Mouse (Mus musculus) heart, embryonic 14.5 days (tissue): ENCODE results near the gene Muc5b. TPM values are rescaled to one million over a fixed set of nuclear protein-coding genes. Genes with fewer than 3 reads are reported as not detected.

Experiments
- ATAC-seq: fragments of 200-750 bp; cut with Nextera tagmentation; 2 replicates; pipeline ENCODE4 v1.8.0; 2017; ENCODE audit warnings: low read depth, moderate TSS enrichment; ENCODE audit not compliant: insufficient number of reproducible peaks, insufficient read depth, low FRiP score
- H3K27ac ChIP-seq, 2 experiments: fragments of 200-500 bp in 1 of 2; fragments of 300-500 bp in 1 of 2; sonication (generic) in 1 of 2; replicated peaks in 1 of 2; 2 replicates each; pipeline ENCODE4 v1.5.1; 2012 to 2014; ENCODE audit warnings: low read depth in 2 of 2, low read length in 2 of 2, control low read depth in 1 of 2, mild to moderate bottlenecking in 1 of 2, mixed read lengths in 1 of 2; ENCODE audit not compliant: control insufficient read depth in 1 of 2, insufficient read depth in 1 of 2
- H3K27me3 ChIP-seq: fragments of 300-500 bp; sonication (generic); 2 replicates; pipeline ENCODE4 v1.6.1; 2014; ENCODE audit warnings: mild to moderate bottlenecking, low read length, control low read depth; ENCODE audit not compliant: control insufficient read depth, insufficient read depth
- H3K36me3 ChIP-seq: fragments of 300-500 bp; sonication (generic); 2 replicates; pipeline ENCODE4 v1.6.1; 2014; ENCODE audit warnings: mild to moderate bottlenecking, control low read depth, low read length, mixed read lengths; ENCODE audit not compliant: control insufficient read depth, insufficient read depth
- H3K4me1 ChIP-seq, 2 experiments: fragments of 200-500 bp in 1 of 2; fragments of 300-500 bp in 1 of 2; sonication (generic) in 1 of 2; 2 replicates each; pipeline ENCODE4 v1.6.1; 2012 to 2014; ENCODE audit warnings: low read length in 2 of 2, control low read depth in 1 of 2, mixed read lengths in 1 of 2; ENCODE audit not compliant: control insufficient read depth in 2 of 2, insufficient read depth in 2 of 2
- H3K4me2 ChIP-seq: fragments of 300-500 bp; sonication (generic); 2 replicates; pipeline ENCODE4 v1.6.1; 2014; ENCODE audit warnings: mild to moderate bottlenecking, low read length
- H3K4me3 ChIP-seq, 2 experiments: fragments of 200-500 bp in 1 of 2; fragments of 300-500 bp in 1 of 2; sonication (generic) in 1 of 2; 2 replicates each; pipeline ENCODE4 v1.5.1; 2012 to 2014; ENCODE audit warnings: low read length in 2 of 2, mild to moderate bottlenecking in 2 of 2, control low read depth in 1 of 2, low read depth in 1 of 2, moderate library complexity in 1 of 2; ENCODE audit not compliant: control insufficient read depth in 1 of 2, insufficient read depth in 1 of 2
- H3K9ac ChIP-seq: fragments of 300-500 bp; sonication (generic); 2 replicates; pipeline ENCODE4 v1.6.1; 2014; ENCODE audit warnings: mild to moderate bottlenecking, low read length
- H3K9me3 ChIP-seq: fragments of 300-500 bp; sonication (generic); 2 replicates; pipeline ENCODE4 v1.6.1; 2016; ENCODE audit warnings: low read length, control low read depth; ENCODE audit not compliant: control insufficient read depth
- WGBS: fragments of 180-500 bp; shearing (Covaris S2); extraction: QIAGEN DNeasy Blood & Tissue Kit; methylation state at CpG from one replicate; pipeline ENCODE4 v1.1.7; 2014; 5-methylcytosine and 5-hydroxymethylcytosine counted together
- polyA plus RNA-seq: library from polyadenylated mRNA; unstranded; fragments of >200 nt; fragmentation: Nextera tagmentation; extraction: Ambion mirVana; gene quantifications from 2 replicates; pipeline ENCODE4 v1.2.1, GENCODE M21; 2014

Muc5b gene
- polyA plus RNA-seq, 1 experiment from 2014 or later: 0.04 TPM

DNA sequence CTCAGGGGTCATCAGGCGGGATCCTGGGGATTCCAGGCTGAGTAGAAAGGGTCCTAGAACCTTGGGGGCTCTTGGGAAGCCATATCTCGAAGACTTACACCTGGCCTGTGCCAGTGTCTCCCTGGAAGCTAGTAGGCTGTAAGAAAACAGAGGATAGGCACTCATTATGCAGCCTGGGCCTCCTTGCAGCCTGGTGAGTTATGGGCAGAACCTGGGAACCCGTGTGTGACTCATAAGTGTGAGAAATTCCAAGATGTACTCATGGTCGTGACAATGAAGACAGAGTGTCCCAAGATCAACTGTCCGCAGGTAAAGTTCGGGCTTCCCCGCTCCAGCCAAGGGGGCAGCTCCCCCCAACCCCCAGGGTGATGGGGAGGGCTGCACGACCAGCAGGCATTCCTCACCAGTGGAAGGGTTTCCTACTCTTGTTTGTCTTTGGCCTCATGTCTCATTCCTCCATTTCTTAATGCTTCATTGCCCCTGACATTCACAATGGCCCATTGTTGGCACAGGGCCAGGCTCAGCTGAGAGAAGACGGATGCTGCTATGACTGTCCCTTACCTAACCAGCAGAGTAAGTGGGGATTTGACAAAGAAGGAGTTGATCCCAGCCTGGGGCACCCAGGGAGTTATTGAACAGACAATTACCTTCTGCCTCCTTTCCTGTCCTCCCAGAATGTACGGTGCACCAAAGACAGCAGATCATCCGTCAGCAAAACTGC is 21.4 kb upstream of the Muc5b start:
- Histone ChIP-seq H3K27ac (no peak overlapping the region), H3K9ac (no peak overlapping the region), H3K36me3 (no peaks in the 10 kb centered on the region), H3K4me3 (no peak overlapping the region), H3K27me3 (no peaks in the 10 kb centered on the region), H3K9me3 (no peaks in the 10 kb centered on the region), H3K4me2 (no peak overlapping the region), H3K4me1 (no peaks in the 10 kb centered on the region)
- no peak for ATAC-seq
- 69% methylated on average over 11 of the region's 11 CpGs for WGBS

DNA sequence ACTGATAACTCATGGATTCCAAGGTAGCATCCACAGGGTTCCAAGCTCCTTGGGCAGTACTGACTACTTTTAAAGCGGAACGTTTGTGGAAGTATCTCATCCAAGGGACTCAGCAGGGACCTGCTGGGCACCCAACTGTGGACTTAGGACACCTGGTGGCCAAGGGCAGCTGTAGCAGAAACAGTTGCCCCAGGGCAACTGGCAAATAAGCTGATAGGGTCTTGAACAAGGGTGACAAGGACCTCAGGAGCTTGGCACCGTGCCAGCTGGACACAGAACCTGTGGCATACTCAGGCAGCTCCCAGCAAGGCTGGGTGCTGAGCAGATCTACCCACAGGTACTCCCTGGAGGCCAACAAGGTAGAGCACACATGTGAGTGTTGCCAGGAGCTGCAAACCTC is 20.6 kb upstream of the Muc5b start:
- H3K4me2 ChIP-seq: no peak overlapping the region
- H3K9me3 ChIP-seq: no peaks in the 10 kb centered on the region
- no peak overlapping the region for H3K27ac ChIP-seq
- no peak overlapping the region for H3K4me3 ChIP-seq
- ATAC-seq: no peak
- no peaks in the 10 kb centered on the region for H3K4me1 ChIP-seq
- 70% methylated on average over 3 of the region's 3 CpGs for WGBS
- no peak overlapping the region for H3K9ac ChIP-seq
- H3K36me3 ChIP-seq: no peaks in the 10 kb centered on the region
- H3K27me3 ChIP-seq: no peaks in the 10 kb centered on the region

DNA sequence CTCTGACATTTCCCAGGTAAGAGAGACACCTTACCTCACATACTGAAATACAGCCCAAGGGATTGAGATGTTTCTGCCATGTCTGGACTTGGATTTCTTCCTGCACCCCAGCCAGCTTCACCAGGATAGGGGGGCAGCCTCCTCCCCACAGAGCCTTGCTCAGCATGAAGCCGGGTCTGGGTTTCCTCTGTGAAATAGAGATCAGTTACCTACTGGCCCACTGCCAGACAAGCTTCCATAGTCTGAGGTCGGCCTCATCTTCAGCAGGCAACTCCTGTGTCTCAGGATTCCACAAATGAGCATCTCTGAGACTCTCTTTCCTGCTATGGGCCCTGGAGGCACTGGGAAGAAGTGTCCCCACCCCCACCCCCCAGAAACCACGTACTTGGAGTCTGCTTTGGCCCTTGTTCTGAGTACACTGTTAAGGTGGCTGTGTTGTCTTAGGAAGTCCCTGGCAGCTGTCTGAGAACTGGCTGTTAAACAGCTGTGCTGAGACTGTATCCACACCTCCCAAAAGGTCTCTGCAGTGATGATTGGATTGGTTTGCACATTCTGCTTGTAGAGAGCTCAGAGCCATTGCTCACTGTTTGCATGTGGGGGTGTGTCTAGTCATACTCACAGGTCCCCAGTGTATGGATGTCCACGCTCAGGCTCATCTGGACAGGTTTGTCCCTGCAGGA is 16.1 kb upstream of the Muc5b start:
- Histone ChIP-seq H3K9ac (no peak overlapping the region), H3K27ac (no peak overlapping the region), H3K9me3 (no peaks in the 10 kb centered on the region), H3K4me2 (no peak overlapping the region), H3K4me1 (no peaks in the 10 kb centered on the region), H3K27me3 (no peaks in the 10 kb centered on the region), H3K4me3 (no peak overlapping the region), H3K36me3 (no peaks in the 10 kb centered on the region)
- 49% methylated on average over 4 of the region's 4 CpGs for WGBS
- ATAC-seq: no peak

DNA sequence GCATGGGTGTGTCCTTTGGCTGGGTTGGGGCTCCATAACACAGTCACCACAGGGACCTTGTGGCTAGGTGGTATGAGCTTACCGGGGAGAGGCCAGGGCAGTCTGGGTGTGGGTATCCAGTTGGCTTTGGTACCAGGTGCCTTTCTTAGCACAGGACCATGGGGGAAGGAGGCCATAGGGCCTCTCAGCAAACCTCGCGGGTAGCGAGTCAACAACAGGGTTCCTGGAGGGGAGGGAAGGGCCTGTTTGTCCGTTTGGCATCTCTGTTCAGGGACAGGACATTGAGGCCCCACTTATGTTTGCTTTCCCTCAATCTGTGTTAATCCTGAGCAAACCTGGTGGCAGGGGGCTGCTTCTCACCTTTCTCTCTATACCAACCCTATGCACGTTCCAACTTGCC is 15.2 kb upstream of the Muc5b start:
- H3K4me2 ChIP-seq: no peak overlapping the region
- ATAC-seq: no peak
- no peaks in the 10 kb centered on the region for H3K36me3 ChIP-seq
- no peaks in the 10 kb centered on the region for H3K4me1 ChIP-seq
- H3K9me3 ChIP-seq: no peaks in the 10 kb centered on the region
- no peak overlapping the region for H3K27ac ChIP-seq
- H3K4me3 ChIP-seq: no peak overlapping the region
- H3K9ac ChIP-seq: no peak overlapping the region
- H3K27me3 ChIP-seq: no peaks in the 10 kb centered on the region
- WGBS: 80% methylated on average over 6 of the region's 6 CpGs

DNA sequence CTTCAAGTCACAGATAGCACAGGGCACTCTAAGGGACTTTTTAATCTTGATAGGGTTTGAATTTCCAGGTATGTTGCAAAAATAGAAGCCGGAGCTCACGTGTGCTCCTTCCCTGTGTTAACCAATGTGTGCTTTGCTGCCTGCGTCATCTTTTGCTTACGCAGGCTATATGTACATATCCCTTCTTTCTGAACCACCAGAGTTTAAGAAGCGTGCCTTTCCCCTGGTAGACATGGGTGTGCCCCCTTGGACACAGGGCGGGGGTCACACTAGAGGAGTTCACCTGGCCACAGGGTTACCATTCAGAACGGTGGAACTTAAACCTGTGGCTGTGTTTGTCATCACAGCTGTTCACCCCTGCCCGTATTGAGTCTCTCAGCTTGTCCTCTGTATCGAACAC is 14.5 kb upstream of the Muc5b start:
- no peak for ATAC-seq
- no peak overlapping the region for H3K27ac ChIP-seq
- H3K4me3 ChIP-seq: no peak overlapping the region
- H3K36me3 ChIP-seq: no peaks in the 10 kb centered on the region
- H3K9ac ChIP-seq: no peak overlapping the region
- no peak overlapping the region for H3K4me2 ChIP-seq
- H3K4me1 ChIP-seq: no peaks in the 10 kb centered on the region
- no peaks in the 10 kb centered on the region for H3K9me3 ChIP-seq
- H3K27me3 ChIP-seq: no peaks in the 10 kb centered on the region
- 80% methylated on average over 9 of the region's 9 CpGs for WGBS

DNA sequence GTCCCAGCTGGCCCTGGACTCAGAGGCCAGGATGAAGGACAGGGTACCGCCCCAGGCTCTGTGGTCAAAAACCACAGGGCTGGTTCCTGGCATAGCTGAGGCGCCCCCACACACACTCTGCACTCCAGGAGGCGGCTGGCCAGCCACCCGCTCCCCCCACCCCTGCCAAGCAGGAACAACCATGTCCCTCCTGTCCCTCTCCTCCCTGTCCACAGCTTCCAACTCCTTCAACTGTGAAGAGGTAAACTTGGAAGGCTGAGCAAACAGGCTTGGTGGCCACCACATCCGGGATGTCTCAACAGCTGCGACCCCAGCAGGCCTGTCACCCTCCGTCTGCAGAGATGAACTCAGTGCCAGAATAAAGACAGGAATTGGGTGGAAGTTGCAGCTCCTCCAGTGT is 2.9 kb upstream of the Muc5b start:
- H3K4me1 ChIP-seq: peaks cover 32 to 34% of the 10 kb centered on the region in 2 experiments
- no peak for ATAC-seq
- H3K4me2 ChIP-seq: no peak overlapping the region
- no peaks in the 10 kb centered on the region; the same call in 1 of the 2 replicates for H3K27me3 ChIP-seq
- no peaks in the 10 kb centered on the region for H3K36me3 ChIP-seq
- no peaks in the 10 kb centered on the region for H3K9me3 ChIP-seq
- WGBS: 73% methylated on average over 7 of the region's 7 CpGs
- H3K4me3 ChIP-seq: no peak overlapping the region
- H3K27ac ChIP-seq: peak overlapping the region in 1 of 2 experiments; percentile 37; a peak in 1 of 4 replicates
- no peak overlapping the region for H3K9ac ChIP-seq

DNA sequence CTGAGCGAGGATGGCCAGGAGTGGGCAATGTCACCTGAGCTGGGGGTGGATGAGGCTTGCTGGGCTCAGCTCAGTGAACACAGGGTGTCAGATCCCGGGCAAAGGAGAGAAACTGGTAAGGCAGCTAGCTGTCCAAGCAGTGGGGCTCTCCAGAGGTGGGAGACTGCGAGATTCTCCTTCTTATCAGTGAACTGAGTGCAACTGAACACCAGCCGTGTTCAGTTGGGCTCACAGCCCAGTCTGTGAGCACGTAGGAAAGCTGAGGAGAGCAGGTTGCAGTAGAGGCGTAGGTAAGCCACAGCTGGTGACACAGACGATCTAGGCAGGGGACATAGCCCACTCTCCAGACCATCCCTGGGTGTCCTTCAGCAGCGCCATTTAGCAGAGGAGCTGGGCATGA is 2.4 kb upstream of the Muc5b start:
- Histone ChIP-seq H3K36me3 (no peaks in the 10 kb centered on the region), H3K9me3 (no peaks in the 10 kb centered on the region), H3K4me1 (peaks cover 32 to 34% of the 10 kb centered on the region in 2 experiments), H3K4me2 (no peak overlapping the region), H3K27ac (peak overlapping the region; percentile 14 to 37; a peak in 2 of 4 replicates), H3K9ac (no peak overlapping the region), H3K4me3 (no peak overlapping the region), H3K27me3 (no peaks in the 10 kb centered on the region; the same call in 1 of the 2 replicates)
- WGBS: 34% methylated on average over 8 of the region's 8 CpGs
- no peak for ATAC-seq
